Mouse (Mus musculus) kidney, embryonic 16.5 days (tissue): ENCODE results near the gene Npas1. TPM values are rescaled to one million over a fixed set of nuclear protein-coding genes. Genes with fewer than 3 reads are reported as not detected.

Experiments
- ATAC-seq: fragments of 200-750 bp; cut with Nextera tagmentation; 2 replicates; pipeline ENCODE4 v1.8.0; 2017; ENCODE audit warnings: moderate TSS enrichment; ENCODE audit not compliant: low FRiP score, low TSS enrichment
- H3K27ac ChIP-seq: fragments of 300-500 bp; sonication (generic); 2 replicates; pipeline ENCODE4 v1.5.1; 2014; ENCODE audit warnings: low read length
- H3K27me3 ChIP-seq: fragments of 300-500 bp; sonication (generic); 2 replicates; pipeline ENCODE4 v1.6.1; 2014; ENCODE audit warnings: low read length, control low read depth, mixed read lengths; ENCODE audit not compliant: insufficient read depth
- H3K36me3 ChIP-seq: fragments of 300-500 bp; sonication (generic); 2 replicates; pipeline ENCODE4 v1.6.1; 2014; ENCODE audit warnings: low read length, control low read depth, mixed read lengths; ENCODE audit not compliant: insufficient read depth
- H3K4me1 ChIP-seq: fragments of 300-500 bp; sonication (generic); 2 replicates; pipeline ENCODE4 v1.6.1; 2014; ENCODE audit warnings: low read length, control low read depth, mixed read lengths; ENCODE audit not compliant: insufficient read depth
- H3K4me2 ChIP-seq: fragments of 300-500 bp; sonication (generic); replicated peaks from 2 replicates; pipeline ENCODE4 v1.6.1; 2014; ENCODE audit warnings: low read depth, low read length
- H3K4me3 ChIP-seq: fragments of 300-500 bp; sonication (generic); 2 replicates; pipeline ENCODE4 v1.5.1; 2014; ENCODE audit warnings: mild to moderate bottlenecking, low read length
- H3K9ac ChIP-seq: fragments of 300-500 bp; sonication (generic); replicated peaks from 2 replicates; pipeline ENCODE4 v1.6.1; 2014; ENCODE audit warnings: low read length
- H3K9me3 ChIP-seq: fragments of 300-500 bp; sonication (generic); 2 replicates; pipeline ENCODE4 v1.6.1; 2016; ENCODE audit warnings: low read length, control low read depth
- WGBS: fragments of 180-500 bp; shearing (Covaris S2); extraction: QIAGEN DNeasy Blood & Tissue Kit; methylation state at CpG from one replicate; pipeline ENCODE4 v1.1.7; 2014; 5-methylcytosine and 5-hydroxymethylcytosine counted together
- polyA plus RNA-seq: library from polyadenylated mRNA; unstranded; fragments of >200 nt; fragmentation: Nextera tagmentation; extraction: Ambion mirVana; gene quantifications from 2 replicates; pipeline ENCODE4 v1.2.1, GENCODE M21; 2015

The Npas1 gene
- polyA plus RNA-seq, 1 experiment from 2014 or later, result 0.41 TPM

GRCm38 (mm10) chr7:16461151-16461550 lies 16.4 kb downstream of the Npas1 start:
- no peak for ATAC-seq
- no peaks in the 10 kb centered on the region for H3K9me3 ChIP-seq
- WGBS, result 49% methylated on average over 6 of the region's 6 CpGs

GRCm38 (mm10) chr7:16460566-16460965 lies 17.0 kb downstream of the Npas1 start:
- 38% methylated on average over 13 of the region's 13 CpGs for WGBS
- Histone ChIP-seq H3K4me1 (no peaks in the 10 kb centered on the region), H3K4me3 (no peak overlapping the region), H3K9me3 (no peaks in the 10 kb centered on the region), H3K4me2 (no peak overlapping the region), H3K27me3 (peaks cover 4% of the 10 kb centered on the region; the same call in 1 of the 2 replicates), H3K36me3 (peaks cover 7% of the 10 kb centered on the region; the same call in 1 of the 2 replicates), H3K27ac (no peak overlapping the region), H3K9ac (no peak overlapping the region)
- no peak for ATAC-seq

More at GRCm38 (mm10) chr7:16461151-16461550, 16.4 kb downstream of the Npas1 start:
- Histone ChIP-seq H3K9ac (no peak overlapping the region), H3K36me3 (peaks cover 4% of the 10 kb centered on the region; the same call in 1 of the 2 replicates), H3K4me2 (no peak overlapping the region), H3K4me1 (no peaks in the 10 kb centered on the region), H3K27me3 (peaks cover 4% of the 10 kb centered on the region; the same call in 1 of the 2 replicates), H3K4me3 (no peak overlapping the region), H3K27ac (no peak overlapping the region)

- no peak for ATAC-seq
- no peak overlapping the region for H3K4me3 ChIP-seq
- no peaks in the 10 kb centered on the region for H3K9me3 ChIP-seq
- no peak overlapping the region for H3K4me2 ChIP-seq
- peaks cover 6% of the 10 kb centered on the region for H3K4me1 ChIP-seq
- H3K9ac ChIP-seq, result no peak overlapping the region
- peaks cover 12% of the 10 kb centered on the region; the same call in 1 of the 2 replicates for H3K36me3 ChIP-seq
- H3K27ac ChIP-seq, result no peak overlapping the region
- peaks cover 4% of the 10 kb centered on the region; the same call in 1 of the 2 replicates for H3K27me3 ChIP-seq
- 90% methylated on average over 5 of the region's 5 CpGs for WGBS
These were observed 21.2 kb downstream of the Npas1 start for GRCm38 (mm10) chr7:16456289-16456688.

- Histone ChIP-seq H3K9me3 (no peaks in the 10 kb centered on the region), H3K9ac (no peak overlapping the region), H3K4me2 (no peak overlapping the region), H3K27me3 (no peaks in the 10 kb centered on the region), H3K4me1 (peaks cover 6% of the 10 kb centered on the region), H3K36me3 (peaks cover 12% of the 10 kb centered on the region; the same call in 1 of the 2 replicates), H3K27ac (no peak overlapping the region), H3K4me3 (no peak overlapping the region)
- WGBS, result 95% methylated on average over 14 of the region's 14 CpGs
- no peak for ATAC-seq
These were observed 22.5 kb downstream of the Npas1 start for GRCm38 (mm10) chr7:16455016-16455415.

- no peak overlapping the region; the same call in 1 of the 2 replicates for H3K27ac ChIP-seq
- H3K9me3 ChIP-seq, result no peaks in the 10 kb centered on the region
- H3K36me3 ChIP-seq, result peaks cover 12% of the 10 kb centered on the region; the same call in 1 of the 2 replicates
- peak; percentile 60 for ATAC-seq
- peak overlapping the region; percentile 90 for H3K4me2 ChIP-seq
- peak overlapping the region; percentile 88 for H3K4me3 ChIP-seq
- under 1% methylated on average over 23 of the region's 23 CpGs for WGBS
- peak overlapping the region; percentile 76 for H3K9ac ChIP-seq
- H3K4me1 ChIP-seq, result peaks cover 6% of the 10 kb centered on the region
- H3K27me3 ChIP-seq, result no peaks in the 10 kb centered on the region
These were observed 24.3 kb downstream of the Npas1 start for GRCm38 (mm10) chr7:16453118-16453711.

GRCm38 (mm10) chr7:16452587-16453073 lies 24.9 kb downstream of the Npas1 start, which contains the start of gene Tmem160:
Gene Tmem160 (plus strand): TSS chr7:16452779.
- no peak within 1 kb of the TSS; the same call in 1 of the 2 replicates for H3K27ac ChIP-seq
- ATAC-seq, result peak; percentile 100

GRCm38 (mm10) chr7:16451656-16452055 lies 25.9 kb downstream of the Npas1 start:
- no peak for ATAC-seq
- WGBS, result 82% methylated on average over 6 of the region's 6 CpGs

More at GRCm38 (mm10) chr7:16452587-16453073, 24.9 kb downstream of the Npas1 start, which contains the start of gene Tmem160:
- Histone ChIP-seq H3K27me3 (no peaks in the 10 kb centered on the region), H3K9ac (peak within 1 kb of the TSS; percentile 76), H3K4me1 (peaks cover 6% of the 10 kb centered on the region), H3K9me3 (no peaks in the 10 kb centered on the region), H3K4me2 (peak within 1 kb of the TSS; percentile 90), H3K4me3 (peak within 1 kb of the TSS; percentile 88), H3K36me3 (peaks cover 12% of the 10 kb centered on the region; the same call in 1 of the 2 replicates)
- WGBS, result 1% methylated on average over 30 of the region's 30 CpGs

GRCm38 (mm10) chr7:16441241-16441640 lies 36.3 kb downstream of the Npas1 start:
- no peaks in the 10 kb centered on the region for H3K27me3 ChIP-seq
- no peak overlapping the region for H3K4me3 ChIP-seq
- no peaks in the 10 kb centered on the region for H3K9me3 ChIP-seq
- no peak for ATAC-seq
- no peaks in the 10 kb centered on the region for H3K4me1 ChIP-seq
- no peak overlapping the region for H3K9ac ChIP-seq
- H3K36me3 ChIP-seq, result peaks cover 3% of the 10 kb centered on the region; the same call in 1 of the 2 replicates
- H3K27ac ChIP-seq, result no peak overlapping the region
- H3K4me2 ChIP-seq, result no peak overlapping the region

More at GRCm38 (mm10) chr7:16451656-16452055, 25.9 kb downstream of the Npas1 start:
- H3K9ac ChIP-seq, result no peak overlapping the region
- peaks cover 12% of the 10 kb centered on the region; the same call in 1 of the 2 replicates for H3K36me3 ChIP-seq
- no peak overlapping the region for H3K27ac ChIP-seq
- no peak overlapping the region for H3K4me2 ChIP-seq
- H3K4me3 ChIP-seq, result no peak overlapping the region
- H3K27me3 ChIP-seq, result no peaks in the 10 kb centered on the region
- H3K9me3 ChIP-seq, result no peaks in the 10 kb centered on the region
- H3K4me1 ChIP-seq, result peaks cover 6% of the 10 kb centered on the region

GRCm38 (mm10) chr7:16435088-16435487 lies 42.4 kb downstream of the Npas1 start:
- no peaks in the 10 kb centered on the region for H3K4me1 ChIP-seq
- no peak overlapping the region for H3K4me2 ChIP-seq
- H3K27ac ChIP-seq, result no peak overlapping the region
- peaks cover 58% of the 10 kb centered on the region for H3K36me3 ChIP-seq
- H3K27me3 ChIP-seq, result no peaks in the 10 kb centered on the region
- ATAC-seq, result no peak
- no peak overlapping the region for H3K4me3 ChIP-seq
- H3K9ac ChIP-seq, result no peak overlapping the region
- 80% methylated on average over 9 of the region's 9 CpGs for WGBS
- H3K9me3 ChIP-seq, result no peaks in the 10 kb centered on the region
